Mouse (Mus musculus) mesoderm, embryonic 11.5 days (tissue): ENCODE results near the gene Vps72.

Source experiments
- DNase-seq: peaks from one replicate; pipeline ENCODE4 v3.0.0-alpha.2; 2012; ENCODE audit warnings: low read depth, low spot score

Gene Vps72

DNA sequence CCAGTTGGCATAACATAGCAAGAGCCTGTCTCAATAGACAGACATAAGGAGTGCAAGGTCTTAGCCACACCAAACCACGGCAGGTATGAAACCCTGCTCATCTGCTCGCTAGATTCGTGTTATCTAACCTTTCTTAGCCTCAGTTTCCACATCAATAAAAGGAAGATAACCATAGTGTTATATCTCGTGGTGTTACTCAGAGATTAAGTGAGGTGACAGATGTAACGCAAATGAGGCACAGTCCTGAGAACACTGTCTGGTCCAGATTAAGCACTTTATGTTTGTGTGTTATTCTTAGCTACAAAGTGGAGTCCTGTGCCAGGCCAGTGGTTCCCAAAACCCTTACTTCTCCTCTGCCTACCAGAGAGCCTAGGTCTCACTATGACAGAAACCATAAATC, 54.0 kb downstream of the Vps72 start:
- no peak for DNase-seq

DNA sequence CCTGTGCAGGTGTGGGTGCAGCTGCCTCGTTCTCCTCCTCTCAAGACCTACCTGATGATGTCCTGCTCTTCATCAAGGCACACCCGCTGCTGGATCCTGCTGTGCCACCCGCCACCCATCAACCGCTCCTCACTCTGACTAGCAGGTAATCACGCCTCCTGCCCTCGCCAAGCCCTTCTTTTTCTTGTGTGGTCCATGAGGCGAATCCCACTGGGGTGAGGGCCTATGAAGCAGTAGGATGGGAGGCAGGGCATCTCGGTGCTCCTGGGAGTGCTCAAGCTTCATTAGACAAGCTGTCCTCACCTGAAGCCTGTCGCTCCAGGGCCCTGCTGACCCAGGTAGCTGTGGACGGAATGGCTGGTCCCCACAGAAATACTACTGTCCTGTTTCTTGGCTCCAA, 59.2 kb downstream of the Vps72 start:
- DNase-seq, result no peak

DNA sequence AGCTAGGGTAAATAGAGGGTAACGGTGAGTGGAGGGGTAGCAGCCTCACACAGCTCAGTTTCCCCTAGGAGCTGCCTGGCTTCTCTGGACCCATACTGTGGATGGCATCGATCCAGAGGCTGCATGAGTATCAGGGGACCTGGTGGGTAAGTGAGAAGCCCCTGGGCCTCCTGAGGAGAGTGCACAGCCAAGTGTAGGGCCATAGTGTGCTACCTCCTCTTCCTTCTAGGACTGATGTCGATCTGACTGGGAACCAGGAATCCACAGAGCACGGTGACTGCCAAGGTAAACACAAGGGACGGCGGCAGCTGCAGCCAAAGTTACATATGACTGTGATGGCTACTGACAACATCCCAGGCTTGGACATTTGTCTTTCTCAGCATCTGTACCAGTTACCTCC, 60.3 kb downstream of the Vps72 start:
- DNase-seq, result no peak
